Mouse (Mus musculus): ENCODE data around the gene Stk32b.

The Stk32b gene

DNA sequence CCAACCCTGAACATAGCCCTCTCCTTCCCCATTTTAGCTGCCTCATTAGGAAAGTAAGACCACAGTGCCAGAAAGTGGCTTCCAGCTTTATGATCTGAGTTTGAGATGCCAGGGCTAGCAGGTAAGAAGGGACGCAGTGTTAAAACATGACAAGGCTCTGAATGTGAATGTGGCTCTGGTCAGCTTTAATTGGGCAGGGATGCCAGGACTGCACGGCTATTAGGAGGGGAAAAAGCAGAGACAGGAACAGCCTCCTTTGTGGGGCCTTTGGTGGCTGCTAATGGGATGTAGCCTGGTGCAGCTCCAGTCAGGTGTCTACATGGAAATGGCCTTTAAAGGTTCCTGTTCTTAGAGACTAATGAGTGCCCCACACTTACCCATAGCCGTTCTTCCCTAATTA lies 52.0 kb downstream of the Stk32b start:
- no peak for DNase-seq (ENCODE audit: low spot score)

DNA sequence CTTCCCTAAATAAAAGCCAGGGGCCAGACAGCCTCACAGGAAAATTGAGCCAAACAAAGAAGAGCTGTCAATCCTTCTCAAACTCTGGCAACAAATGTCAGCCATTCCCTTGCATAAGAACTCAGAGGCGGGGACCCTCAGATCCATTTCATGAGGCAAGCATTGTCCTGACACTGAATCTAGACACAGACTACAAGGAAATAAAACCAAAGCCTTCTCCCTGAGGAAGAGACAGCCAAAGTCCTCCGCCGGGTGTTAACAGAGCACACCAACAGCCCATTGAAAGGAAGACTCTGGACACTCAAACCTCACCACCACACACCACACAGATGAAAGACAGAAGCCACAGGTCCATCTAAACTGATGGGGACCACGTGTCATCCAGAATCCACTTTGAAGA lies 57.8 kb downstream of the Stk32b start:
- no peak for DNase-seq (ENCODE audit: low spot score)

DNA sequence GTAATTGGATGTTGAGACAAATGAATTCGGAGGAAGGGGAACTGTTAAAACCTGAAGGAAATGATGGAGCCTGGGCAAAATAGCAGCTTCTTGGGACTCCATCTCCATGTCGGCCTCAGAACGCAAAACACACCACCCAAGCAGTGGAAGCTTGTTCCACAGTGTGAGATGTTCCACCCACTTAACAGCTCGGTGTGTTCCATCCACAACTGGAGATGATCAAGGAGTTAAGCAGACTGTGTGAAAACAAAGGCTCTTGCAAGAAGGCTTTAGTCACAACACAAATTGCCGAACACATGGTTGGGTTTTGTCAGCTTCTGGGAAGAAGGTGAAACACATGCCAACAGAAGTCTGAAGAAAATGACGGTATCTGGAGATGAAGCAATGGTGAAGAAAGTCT lies 59.2 kb downstream of the Stk32b start:
- DNase-seq (ENCODE audit: low spot score) = peak; percentile 2

DNA sequence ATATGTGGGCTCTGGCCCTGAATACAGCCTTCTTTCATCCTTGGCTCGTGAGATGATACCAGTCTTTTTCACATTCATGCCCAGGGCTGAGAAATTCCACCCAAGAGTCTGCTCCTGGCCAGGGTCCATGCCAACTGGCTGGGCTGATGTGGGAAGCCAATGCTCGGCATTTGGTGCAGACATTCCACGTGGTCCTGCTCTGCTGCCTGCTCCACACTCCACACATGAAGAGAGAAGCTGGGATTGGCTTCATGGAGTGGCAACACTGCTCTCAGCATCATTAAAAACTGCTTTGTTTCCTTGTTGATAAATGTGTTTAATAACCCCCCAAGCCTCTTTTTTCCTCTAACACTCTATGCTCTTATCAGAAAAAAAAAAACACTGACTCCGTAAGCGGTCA lies 61.8 kb downstream of the Stk32b start:
- no peak for DNase-seq (ENCODE audit: low spot score)

DNA sequence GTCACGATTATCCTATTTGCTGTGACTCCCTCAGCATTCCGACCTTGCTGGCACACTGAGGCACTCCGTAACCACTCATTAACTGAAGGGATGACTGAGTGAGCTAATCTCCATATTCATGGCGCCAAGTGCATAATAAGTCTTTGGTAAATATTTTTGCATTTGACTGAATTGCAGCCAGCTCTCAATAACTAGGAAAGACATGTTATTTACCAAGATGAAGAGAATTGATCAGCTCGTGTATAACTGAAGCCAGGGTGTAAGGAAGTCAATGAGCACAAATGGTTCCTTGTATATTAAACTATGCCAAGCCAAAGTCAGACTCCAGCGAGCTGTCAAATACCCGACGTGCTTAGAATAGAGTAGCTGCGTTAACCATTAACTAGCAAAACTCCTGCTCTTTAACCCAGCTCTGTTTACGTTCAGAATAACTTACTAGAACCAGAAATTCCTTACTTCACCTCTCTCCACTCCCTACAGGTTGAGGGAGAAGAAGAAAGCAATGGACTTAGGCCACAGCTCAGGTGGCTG lies 66.2 kb downstream of the Stk32b start:
- DNase-seq (ENCODE audit: low spot score) = no peak

DNA sequence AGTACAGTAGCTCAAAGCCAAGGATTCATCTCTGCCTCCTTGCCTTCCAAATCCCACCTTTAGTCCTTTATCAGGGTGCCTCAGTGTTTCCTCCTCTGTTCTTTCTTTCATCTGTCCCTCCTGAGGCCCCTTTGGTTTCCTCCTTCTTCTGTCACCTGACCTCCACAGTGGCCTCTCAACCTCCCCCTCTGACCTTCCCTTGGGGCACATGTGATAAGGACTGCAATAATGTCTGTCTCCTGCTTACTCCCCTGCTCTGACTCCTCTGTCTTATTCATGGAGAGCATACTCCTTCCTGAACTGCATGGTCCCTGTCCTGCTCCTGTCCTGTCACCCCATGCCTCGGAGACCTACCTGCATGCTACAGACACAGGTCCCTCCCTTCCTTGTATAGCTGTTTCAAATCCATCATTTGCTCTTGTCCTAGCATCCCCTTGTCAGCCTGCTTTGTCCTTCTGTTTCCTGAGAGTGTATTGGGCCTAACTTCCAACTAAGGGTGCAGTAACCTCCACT lies 66.8 kb downstream of the Stk32b start:
- DNase-seq (ENCODE audit: low spot score) = no peak

DNA sequence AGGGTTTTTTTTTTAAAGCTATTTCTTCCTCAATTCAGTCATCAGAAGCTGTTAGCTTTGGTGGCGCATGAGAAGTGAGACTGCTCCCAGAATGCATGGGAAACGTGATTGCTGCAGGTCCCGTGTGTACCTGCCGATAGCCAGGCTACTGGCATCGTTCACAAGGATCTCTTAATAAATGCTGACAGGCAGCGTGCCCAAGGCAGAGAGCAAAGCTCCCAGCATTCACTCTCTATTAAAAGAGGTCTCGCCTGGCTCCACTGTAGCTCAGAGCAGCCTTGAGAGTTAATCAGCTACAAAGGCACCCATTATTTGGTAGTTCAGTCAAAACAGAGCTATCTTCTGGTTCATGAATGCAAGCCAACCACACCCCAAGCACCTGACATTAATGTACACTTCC lies 72.9 kb downstream of the Stk32b start:
- DNase-seq (ENCODE audit: low spot score) = no peak

DNA sequence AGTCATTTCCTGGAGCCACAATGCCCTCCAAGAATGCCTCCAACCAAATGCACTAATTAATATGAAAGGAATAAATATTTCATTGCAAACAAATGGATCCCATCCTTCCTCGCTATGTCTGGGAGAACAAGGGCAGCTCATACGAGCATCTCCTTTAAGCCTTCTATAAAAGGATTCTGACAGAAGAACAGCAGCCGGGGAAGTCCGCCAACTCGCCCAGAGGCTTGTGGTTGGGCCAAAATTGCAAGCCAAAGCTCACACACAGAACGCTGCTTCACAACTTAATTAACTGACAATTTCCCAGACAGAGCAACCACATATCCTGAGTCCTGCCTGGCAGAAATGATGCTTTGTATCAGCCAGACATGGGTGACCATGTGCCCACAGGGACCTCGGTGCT lies 74.5 kb downstream of the Stk32b start:
- no peak for DNase-seq (ENCODE audit: low spot score)

DNA sequence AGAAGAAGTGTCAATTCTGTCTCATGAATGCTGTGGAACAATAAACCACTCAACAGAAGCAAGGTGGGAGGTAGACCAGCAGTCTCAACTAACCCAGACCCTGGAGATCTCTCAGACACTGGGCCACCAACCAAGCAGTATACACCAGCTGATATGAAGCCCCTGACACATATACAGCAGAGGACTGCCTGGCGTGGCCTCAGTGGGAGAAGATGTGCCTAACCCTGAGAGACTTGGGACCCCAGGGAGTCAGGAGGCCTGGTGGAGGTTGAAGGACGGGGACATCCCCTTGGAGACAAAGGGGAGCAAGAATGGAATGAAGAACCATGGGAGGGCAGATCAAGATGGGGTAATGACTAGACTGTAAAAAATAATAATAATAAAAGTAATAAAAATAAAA lies 82.2 kb downstream of the Stk32b start:
- no peak for DNase-seq (ENCODE audit: low spot score)

DNA sequence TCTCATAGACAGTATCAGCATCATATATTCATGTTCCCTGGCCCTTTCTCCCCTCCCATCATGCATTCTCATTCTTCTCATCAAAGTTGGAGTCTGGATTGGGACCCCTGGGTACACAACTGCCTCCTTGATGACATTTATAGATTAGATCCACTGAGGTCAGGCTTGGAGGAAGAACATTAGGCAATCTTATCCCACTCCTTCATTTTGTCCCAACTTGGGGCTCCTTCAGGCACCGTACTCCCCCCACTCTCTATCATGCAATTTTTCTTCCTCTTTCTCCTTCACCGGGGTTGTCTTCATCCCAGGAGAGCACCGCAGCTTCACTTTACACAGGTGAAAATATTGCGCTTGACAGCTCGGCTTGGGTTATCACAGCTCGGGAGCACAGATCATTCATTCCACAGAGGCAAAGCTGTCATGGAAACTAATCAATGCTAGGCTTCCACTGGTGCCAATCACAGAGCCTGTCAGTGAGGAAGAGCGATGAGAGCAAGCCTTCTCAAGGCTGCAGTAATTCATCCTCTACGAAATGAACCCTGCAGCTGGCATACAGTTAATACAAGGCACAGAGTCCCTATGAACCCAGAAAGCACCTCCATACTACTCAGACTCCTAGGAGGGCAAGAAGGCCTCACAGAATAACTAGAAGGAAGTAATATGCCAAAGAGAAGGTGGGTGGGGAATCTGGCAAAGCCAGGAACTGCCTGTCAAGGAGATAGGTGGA lies 89.4 kb downstream of the Stk32b start:
- no peak for DNase-seq (ENCODE audit: low spot score)

DNA sequence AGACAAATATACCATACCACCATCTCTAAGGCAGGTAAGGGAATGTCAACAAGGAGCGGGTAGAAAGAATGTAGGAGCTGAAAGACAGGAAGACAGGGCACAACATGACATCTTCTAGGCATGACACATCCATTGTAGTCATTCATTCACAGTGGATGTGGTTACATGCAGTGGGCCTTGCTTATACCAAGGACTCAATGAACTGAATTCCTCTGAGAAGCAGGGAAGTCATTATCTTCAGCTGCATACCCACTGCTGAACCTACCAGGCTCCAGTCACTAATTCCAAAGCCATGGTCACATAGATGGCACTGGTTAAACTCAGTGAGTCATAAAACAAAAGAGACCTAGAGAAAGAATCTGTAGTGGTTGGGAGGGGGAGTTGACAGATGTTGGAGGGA lies 105.1 kb downstream of the Stk32b start:
- DNase-seq (ENCODE audit: low spot score) = no peak

DNA sequence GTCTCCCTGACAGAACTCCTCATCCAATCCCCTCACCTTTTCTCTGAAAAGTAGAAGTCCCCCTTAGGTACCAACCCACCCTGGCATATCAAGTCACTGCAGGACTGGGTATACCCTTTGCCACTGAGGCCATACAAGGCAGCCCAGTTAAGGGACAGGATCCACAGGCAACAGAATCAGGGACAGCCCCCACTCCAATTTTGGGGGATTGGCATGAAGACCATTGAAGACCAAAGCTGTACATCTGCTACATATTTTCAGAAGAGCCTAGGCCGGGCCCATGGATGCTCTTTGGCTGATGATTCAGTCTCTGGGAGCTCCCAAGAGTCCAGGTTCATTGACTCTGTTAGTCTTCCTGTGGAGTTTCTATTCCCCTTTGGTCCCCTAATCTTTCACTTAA lies 117.4 kb downstream of the Stk32b start:
- DNase-seq (ENCODE audit: low spot score) = no peak

DNA sequence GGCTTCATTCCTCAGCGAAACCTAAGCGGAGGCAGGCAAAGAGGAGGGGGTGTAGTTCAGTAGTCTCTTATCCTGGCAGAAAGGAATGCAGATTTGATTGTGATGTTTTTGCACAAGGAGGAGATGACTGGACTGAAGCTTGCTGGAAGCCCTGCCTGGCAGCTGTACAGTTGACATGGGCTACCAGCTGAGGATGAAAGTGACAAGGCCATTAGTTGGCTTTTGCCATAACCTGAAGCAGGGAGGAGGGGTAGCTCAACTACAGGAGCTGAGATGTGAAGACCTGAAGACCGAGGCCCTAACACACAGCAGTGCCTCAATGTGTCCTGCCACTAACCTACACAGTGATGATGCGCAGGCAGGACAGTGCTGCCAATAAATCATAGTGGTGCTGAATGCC lies 118.7 kb downstream of the Stk32b start:
- DNase-seq (ENCODE audit: low spot score) = no peak

DNA sequence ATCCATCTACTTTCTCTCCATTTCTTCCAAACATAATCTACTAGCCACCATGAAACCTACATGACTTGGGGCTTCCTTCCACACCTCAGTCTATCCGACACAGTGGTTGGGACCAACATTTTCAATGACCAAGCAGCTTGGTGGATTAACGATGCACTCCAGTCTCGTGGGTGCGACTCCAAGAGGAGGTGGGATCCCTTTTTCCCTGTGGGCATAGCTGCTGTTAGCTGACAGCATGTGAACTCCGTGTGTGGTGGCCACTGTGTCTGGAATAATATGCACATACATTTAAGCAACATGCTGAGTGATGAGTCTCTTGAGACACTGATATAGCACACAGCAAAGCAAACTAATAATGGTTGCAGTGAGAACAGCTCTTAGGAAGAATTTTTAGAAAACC lies 124.6 kb downstream of the Stk32b start:
- no peak for DNase-seq (ENCODE audit: low spot score)

DNA sequence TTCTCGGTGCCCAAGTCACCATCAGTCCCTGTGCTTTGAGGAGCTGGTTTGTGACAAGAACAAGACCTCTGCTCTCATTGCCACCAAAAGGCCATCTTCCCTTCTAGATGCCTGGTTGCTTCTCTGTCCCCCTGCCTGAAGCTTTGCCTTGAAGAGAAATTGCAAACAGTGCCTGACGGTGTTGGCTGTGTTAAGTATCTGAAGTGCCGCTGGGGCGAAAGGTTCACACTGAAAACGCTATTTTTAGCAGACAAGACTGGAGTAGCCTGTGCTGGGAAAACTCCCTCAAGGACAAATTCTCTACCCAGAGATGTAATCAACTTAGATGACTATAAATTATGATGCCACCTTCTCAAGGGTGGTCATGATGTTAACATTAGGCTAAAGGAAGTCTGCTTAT lies 129.1 kb downstream of the Stk32b start:
- DNase-seq (ENCODE audit: low spot score) = no peak

DNA sequence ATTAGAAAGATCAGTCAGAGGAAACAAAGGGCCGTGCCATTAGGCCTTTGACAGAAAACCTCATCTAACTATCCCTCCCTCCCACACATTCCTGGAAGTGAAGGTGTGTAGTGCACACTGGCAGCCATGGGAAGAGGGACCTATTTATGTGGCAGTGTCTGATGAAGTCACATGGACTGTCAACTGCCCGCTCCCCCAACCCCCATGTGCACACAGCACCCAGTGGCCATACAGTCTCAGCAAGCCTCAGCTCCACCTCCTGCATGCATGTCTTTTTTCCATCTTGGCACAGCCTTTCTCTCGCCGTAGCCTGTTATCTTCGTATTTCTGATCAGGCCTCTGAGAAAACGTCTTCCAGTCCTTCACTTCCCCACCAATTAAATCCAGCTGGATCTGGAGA lies 130.9 kb downstream of the Stk32b start:
- no peak for DNase-seq (ENCODE audit: low spot score)

DNA sequence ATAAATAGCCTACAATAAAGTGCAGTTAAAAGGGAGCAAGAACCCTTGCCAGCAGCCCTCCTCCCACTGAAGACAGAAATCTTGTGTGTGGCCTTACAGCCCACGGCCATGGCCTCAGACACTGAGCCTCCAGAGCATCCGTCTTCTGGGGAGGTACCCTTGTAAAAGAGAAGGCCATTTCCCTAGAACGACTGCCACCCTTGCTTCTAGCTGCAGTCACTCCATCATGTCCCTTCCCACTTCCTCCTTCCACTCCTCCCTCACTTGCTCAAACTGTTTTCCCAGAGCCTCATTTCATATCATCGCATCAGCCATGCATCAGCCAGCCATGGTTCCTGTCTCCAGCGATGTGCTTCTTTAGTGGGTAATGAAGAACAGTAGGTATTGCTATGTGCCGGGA lies 141.5 kb downstream of the Stk32b start:
- DNase-seq (ENCODE audit: low spot score) = no peak

DNA sequence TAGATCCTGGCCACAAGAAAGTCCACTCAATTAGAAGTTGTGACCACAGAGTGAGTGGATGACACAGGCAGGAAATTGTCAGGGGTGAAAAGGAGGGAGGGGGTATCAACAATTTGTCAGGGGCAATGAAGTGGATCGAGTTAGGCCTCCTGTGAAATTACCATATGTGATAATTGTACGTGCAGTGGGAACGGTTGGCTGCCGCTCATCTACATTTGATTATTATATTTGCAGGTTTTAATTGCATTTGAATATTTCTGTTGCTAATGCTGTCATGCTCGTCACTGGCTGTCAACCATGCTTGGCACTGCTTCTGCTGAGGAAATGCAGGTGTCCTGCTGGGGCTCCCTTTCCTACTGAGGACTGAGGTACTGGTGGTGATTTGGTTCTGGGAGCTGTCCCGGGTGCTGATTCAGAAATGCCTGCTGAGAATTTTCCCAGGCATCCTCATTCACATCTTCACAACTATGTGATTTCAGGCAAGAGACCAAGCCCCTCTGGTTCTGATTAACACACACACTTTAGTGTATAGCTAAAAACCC lies 159.6 kb downstream of the Stk32b start:
- no peak for DNase-seq (ENCODE audit: low spot score)

DNA sequence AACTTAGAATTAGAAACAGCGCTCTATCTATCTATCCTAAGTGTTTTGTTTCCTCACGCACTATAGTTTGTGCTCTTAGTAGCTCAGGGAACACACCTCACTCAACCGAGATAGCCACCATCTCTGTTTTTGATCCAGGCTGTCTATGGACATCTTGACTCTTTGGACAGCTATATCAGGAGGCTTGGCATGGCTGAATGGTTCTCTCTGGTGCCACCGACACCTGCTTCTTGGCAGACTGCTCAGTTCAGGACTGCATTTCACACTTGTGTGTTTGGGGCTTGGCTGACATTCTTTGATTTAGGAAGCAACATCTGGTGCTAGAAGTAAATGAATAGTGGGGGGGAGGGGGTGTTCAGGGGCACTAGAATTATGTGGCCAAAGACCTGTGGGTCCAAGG lies 162.7 kb downstream of the Stk32b start:
- no peak for DNase-seq (ENCODE audit: low spot score)

DNA sequence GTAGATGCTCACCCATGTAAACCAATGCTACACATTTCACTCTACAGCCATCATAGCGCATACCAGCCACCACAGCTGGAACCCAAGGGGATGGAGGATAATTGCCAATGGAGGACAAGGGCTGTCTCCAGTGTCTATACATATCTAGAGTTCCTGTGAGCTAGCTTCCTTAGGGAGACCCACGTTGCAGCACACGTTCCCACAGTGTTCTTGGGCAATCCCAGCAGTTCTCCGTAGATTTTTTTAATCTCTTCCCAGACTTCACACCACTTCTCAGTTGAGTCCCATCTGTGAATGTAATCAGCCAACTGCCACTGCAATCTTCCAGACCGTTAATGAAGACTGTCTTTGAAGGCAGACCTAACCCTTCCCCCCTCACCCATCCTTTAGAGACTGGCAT lies 165.3 kb downstream of the Stk32b start:
- no peak for DNase-seq (ENCODE audit: low spot score)

DNA sequence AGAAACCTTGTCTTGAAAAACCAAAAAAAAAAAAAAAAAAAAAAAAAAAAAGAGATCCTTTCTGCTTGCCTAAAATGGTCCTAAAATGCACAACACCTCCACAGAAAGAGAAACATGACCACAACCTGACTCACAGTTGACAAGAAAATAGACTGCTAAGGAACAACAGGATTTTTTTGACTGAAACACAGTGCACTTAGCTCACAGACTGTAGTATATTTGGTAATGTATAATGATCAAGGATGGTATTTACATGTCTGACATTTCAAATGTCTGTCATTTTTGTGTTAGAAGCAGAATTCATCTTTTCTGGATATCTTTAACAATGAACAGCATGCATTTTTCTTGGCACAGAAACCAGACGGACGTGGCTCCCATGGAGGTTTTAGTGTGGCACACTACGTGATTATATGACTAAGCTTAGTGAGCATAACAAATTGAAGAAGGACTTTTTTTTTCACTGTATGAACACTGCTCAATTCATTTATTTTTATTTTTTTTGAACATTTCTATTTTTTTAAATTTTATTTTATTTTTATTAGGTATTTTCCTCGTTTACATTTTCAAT lies 181.2 kb downstream of the Stk32b start:
- no peak for DNase-seq (ENCODE audit: low spot score)

DNA sequence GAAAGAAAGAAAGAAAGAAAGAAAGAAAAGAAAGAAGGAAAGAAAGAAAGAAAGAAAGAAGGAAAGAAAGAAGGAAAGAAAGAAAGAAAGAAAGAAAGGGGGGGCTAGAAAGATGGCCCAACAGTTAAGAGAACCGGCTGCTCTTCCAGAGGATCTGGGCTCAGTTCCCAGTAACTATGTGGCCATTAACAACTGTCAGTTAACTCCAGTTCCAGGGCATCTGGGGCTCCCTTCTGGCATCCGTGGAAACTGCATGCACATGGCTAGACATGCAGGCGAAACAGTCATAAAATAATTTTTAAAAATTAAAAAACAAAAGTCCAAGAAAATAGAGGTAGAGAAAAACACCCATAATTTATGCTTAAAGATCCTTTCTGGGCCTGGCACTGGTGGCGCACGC lies 181.7 kb downstream of the Stk32b start:
- no peak for DNase-seq (ENCODE audit: low spot score)

DNA sequence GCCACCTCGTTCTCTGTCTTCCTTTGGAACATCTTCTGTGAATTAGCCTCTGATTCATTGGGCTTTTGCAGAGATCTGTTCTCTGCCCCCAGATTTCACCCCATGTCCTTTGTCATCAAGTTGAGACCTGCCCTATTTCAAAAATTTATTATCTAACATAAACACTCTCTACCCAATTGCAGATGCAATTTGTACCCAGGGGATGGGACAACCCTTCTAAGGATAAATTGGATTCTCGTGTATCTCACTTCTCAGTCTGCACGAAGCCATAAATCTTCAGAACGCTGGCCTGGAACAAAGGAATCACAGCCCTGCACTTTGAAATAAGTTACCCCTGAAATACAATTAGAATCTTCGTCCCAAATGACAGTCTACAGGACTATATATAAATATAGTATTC lies 191.6 kb downstream of the Stk32b start:
- DNase-seq (ENCODE audit: low spot score) = no peak

DNA sequence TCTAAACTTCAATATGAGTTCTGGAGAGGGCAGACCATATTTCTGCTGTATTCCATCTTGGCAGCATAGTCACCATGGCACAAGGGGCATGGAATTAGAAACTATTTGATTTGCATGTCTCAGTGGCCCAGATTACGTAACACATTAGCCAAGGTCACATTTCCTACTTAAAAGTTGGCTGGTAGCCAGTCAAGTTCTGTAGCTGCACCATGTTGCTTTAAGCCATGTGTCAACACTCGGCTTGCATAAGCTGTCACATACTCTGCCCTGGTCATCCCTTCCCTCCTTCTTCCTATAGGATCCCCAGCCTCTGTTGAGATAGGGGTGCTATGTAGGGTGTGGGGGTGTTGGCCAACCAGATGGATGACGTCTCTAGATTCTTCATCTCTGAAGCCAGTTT lies 196.5 kb downstream of the Stk32b start:
- no peak for DNase-seq (ENCODE audit: low spot score)

All from left cerebral cortex, adult 11 months (tissue).